Mouse (Mus musculus) splenic B cell, adult 2 months (primary cell): Measurements from ENCODE around the gene Npr2.

Experiments used
- DNase-seq: peaks from one replicate; pipeline ENCODE4 v3.0.0-alpha.2; 2011; ENCODE audit warnings: low read depth, low spot score
- H3K27me3 ChIP-seq: 2 replicates; pipeline ENCODE4 v1.6.1; 2012; ENCODE audit warnings: mild to moderate bottlenecking, low read length, moderate library complexity, mixed read lengths; ENCODE audit not compliant: control insufficient read depth, poor library complexity, insufficient read depth, severe bottlenecking
- H3K36me3 ChIP-seq: 2 replicates; pipeline ENCODE4 v1.6.1; 2012; ENCODE audit warnings: mild to moderate bottlenecking, low read length, moderate library complexity, mixed read lengths; ENCODE audit not compliant: control insufficient read depth, poor library complexity, insufficient read depth, severe bottlenecking

The Npr2 gene

GRCm38 (mm10) chr4:43604099-43604498 is 27.6 kb upstream of the Npr2 start:
- DNase-seq: no peak
- Histone ChIP-seq H3K27me3 (no peaks in the 10 kb centered on the region), H3K36me3 (no peaks in the 10 kb centered on the region)

- no peaks in the 10 kb centered on the region for H3K36me3 ChIP-seq
- no peaks in the 10 kb centered on the region for H3K27me3 ChIP-seq
- DNase-seq: no peak
Observed at GRCm38 (mm10) chr4:43604751-43605685, 26.7 kb upstream of the Npr2 start.

GRCm38 (mm10) chr4:43612534-43612933 is 19.2 kb upstream of the Npr2 start:
- no peak for DNase-seq
- no peaks in the 10 kb centered on the region for H3K27me3 ChIP-seq
- H3K36me3 ChIP-seq: no peaks in the 10 kb centered on the region

- Histone ChIP-seq H3K36me3 (no peaks in the 10 kb centered on the region), H3K27me3 (no peaks in the 10 kb centered on the region)
- no peak for DNase-seq
Observed at GRCm38 (mm10) chr4:43613060-43613730, 18.5 kb upstream of the Npr2 start.

- Histone ChIP-seq H3K36me3 (no peaks in the 10 kb centered on the region), H3K27me3 (no peaks in the 10 kb centered on the region)
- no peak for DNase-seq
Observed at GRCm38 (mm10) chr4:43620146-43620778, 11.5 kb upstream of the Npr2 start.

- no peak for DNase-seq
- no peaks in the 10 kb centered on the region for H3K36me3 ChIP-seq
- no peaks in the 10 kb centered on the region for H3K27me3 ChIP-seq
Observed at GRCm38 (mm10) chr4:43629106-43629817, 2.5 kb upstream of the Npr2 start.

GRCm38 (mm10) chr4:43630030-43630581 is 1.6 kb upstream of the Npr2 start:
- no peaks in the 10 kb centered on the region for H3K27me3 ChIP-seq
- no peaks in the 10 kb centered on the region for H3K36me3 ChIP-seq
- DNase-seq: peak; percentile 83

- Histone ChIP-seq H3K27me3 (no peaks in the 10 kb centered on the region), H3K36me3 (no peaks in the 10 kb centered on the region)
- DNase-seq: no peak
Observed at GRCm38 (mm10) chr4:43630671-43631045, 1.1 kb upstream of the Npr2 start.

GRCm38 (mm10) chr4:43631956-43632920 is 503 bp downstream of the Npr2 start:
- H3K36me3 ChIP-seq: no peaks in the 10 kb centered on the region
- no peak for DNase-seq
- H3K27me3 ChIP-seq: no peaks in the 10 kb centered on the region

- no peaks in the 10 kb centered on the region for H3K27me3 ChIP-seq
- H3K36me3 ChIP-seq: no peaks in the 10 kb centered on the region
- no peak for DNase-seq
Observed at GRCm38 (mm10) chr4:43633296-43633695, 1.6 kb downstream of the Npr2 start.

- no peaks in the 10 kb centered on the region for H3K27me3 ChIP-seq
- DNase-seq: no peak
- no peaks in the 10 kb centered on the region for H3K36me3 ChIP-seq
Observed at GRCm38 (mm10) chr4:43633736-43634135, 2.0 kb downstream of the Npr2 start.

GRCm38 (mm10) chr4:43634621-43635374 is 3.1 kb downstream of the Npr2 start:
- Histone ChIP-seq H3K36me3 (no peaks in the 10 kb centered on the region), H3K27me3 (no peaks in the 10 kb centered on the region)
- no peak for DNase-seq

- Histone ChIP-seq H3K36me3 (no peaks in the 10 kb centered on the region), H3K27me3 (no peaks in the 10 kb centered on the region)
- no peak for DNase-seq
Observed at GRCm38 (mm10) chr4:43636751-43637150, 5.0 kb downstream of the Npr2 start.
